Mouse (Mus musculus) layer of hippocampus, adult 2 months (tissue): Measurements from ENCODE around the gene Slc51a. TPM values are rescaled to one million over a fixed set of nuclear protein-coding genes. Genes with fewer than 3 reads are reported as not detected.

Experiments used
- DNase-seq, 2 experiments: peaks; one replicate each; pipeline ENCODE4 v3.0.0; 2022; ENCODE audit warnings: low spot score in 2 of 2
- H3K27ac ChIP-seq: fragments of 200-600 bp; 2 replicates; pipeline ENCODE4 v1.8.1; 2022
- H3K4me3 ChIP-seq: fragments of 200-600 bp; 2 replicates; pipeline ENCODE4 v1.8.1; 2022; ENCODE audit warnings: mild to moderate bottlenecking
- CTCF ChIP-seq: fragments of 200-600 bp; conservative IDR thresholded peaks from 2 replicates; pipeline ENCODE4 v1.8.1; 2022; ENCODE audit warnings: antibody characterized with exemption, mild to moderate bottlenecking, moderate library complexity
- total RNA-seq, 2 experiments: library from RNA; stranded (reverse); gene quantifications; 2 replicates each; pipeline ENCODE4 v1.2.3; 2021

Gene Slc51a
- total RNA-seq, 2 experiments from 2014 or later: not detected

GRCm38 (mm10) chr16:32477315-32477714, 10.4 kb downstream of the Slc51a start:
- H3K4me3 ChIP-seq: no peak overlapping the region
- no peak overlapping the region for H3K27ac ChIP-seq
- TF ChIP-seq CTCF: no peak

GRCm38 (mm10) chr16:32472276-32473015, 15.2 kb downstream of the Slc51a start:
- TF ChIP-seq CTCF: no peak
- no peak overlapping the region for H3K4me3 ChIP-seq
- H3K27ac ChIP-seq: peak overlapping the region; percentile 79
- DNase-seq: no peak

More at GRCm38 (mm10) chr16:32477315-32477714, 10.4 kb downstream of the Slc51a start:
- no peak for DNase-seq

GRCm38 (mm10) chr16:32469404-32470105, 18.1 kb downstream of the Slc51a start:
- TF ChIP-seq CTCF: no peak
- DNase-seq: no peak
- H3K4me3 ChIP-seq: no peak overlapping the region
- H3K27ac ChIP-seq: no peak overlapping the region

GRCm38 (mm10) chr16:32468488-32468887, 19.2 kb downstream of the Slc51a start:
- TF ChIP-seq CTCF: no peak
- DNase-seq: no peak
- H3K4me3 ChIP-seq: no peak overlapping the region
- no peak overlapping the region for H3K27ac ChIP-seq

- TF ChIP-seq CTCF: peak; percentile 36
- Histone ChIP-seq H3K4me3 (no peak overlapping the region), H3K27ac (no peak overlapping the region)
- no peak for DNase-seq
These were observed 22.8 kb downstream of the Slc51a start for GRCm38 (mm10) chr16:32464908-32465307.

GRCm38 (mm10) chr16:32463426-32463825, 24.3 kb downstream of the Slc51a start:
- no peak for TF ChIP-seq CTCF
- H3K4me3 ChIP-seq: no peak overlapping the region
- no peak for DNase-seq
- H3K27ac ChIP-seq: no peak overlapping the region

- no peak for TF ChIP-seq CTCF
- H3K4me3 ChIP-seq: no peak overlapping the region
- no peak overlapping the region for H3K27ac ChIP-seq
- DNase-seq: no peak
These were observed 24.7 kb downstream of the Slc51a start for GRCm38 (mm10) chr16:32462950-32463349.

GRCm38 (mm10) chr16:32461713-32462112, 26.0 kb downstream of the Slc51a start:
- H3K27ac ChIP-seq: no peak overlapping the region
- no peak for TF ChIP-seq CTCF
- H3K4me3 ChIP-seq: no peak overlapping the region
- no peak for DNase-seq

- Histone ChIP-seq H3K27ac (no peak overlapping the region), H3K4me3 (no peak overlapping the region)
- peak; percentile 26; the same call in 1 of the 2 replicates for TF ChIP-seq CTCF
- no peak for DNase-seq
These were observed 27.2 kb downstream of the Slc51a start for GRCm38 (mm10) chr16:32460518-32460917.

- Histone ChIP-seq H3K27ac (no peak overlapping the region; the same call in 1 of the 2 replicates), H3K4me3 (no peak overlapping the region)
- peak; percentile 72 for TF ChIP-seq CTCF
- peak; percentile 40 to 43 for DNase-seq
These were observed 29.9 kb downstream of the Slc51a start for GRCm38 (mm10) chr16:32457589-32458386.

GRCm38 (mm10) chr16:32456761-32457160, 30.9 kb downstream of the Slc51a start:
- DNase-seq: no peak
- H3K27ac ChIP-seq: no peak overlapping the region
- H3K4me3 ChIP-seq: no peak overlapping the region
- TF ChIP-seq CTCF: no peak

GRCm38 (mm10) chr16:32456086-32456485, 31.6 kb downstream of the Slc51a start:
- Histone ChIP-seq H3K27ac (no peak overlapping the region), H3K4me3 (no peak overlapping the region)
- no peak for DNase-seq
- TF ChIP-seq CTCF: no peak

- Histone ChIP-seq H3K4me3 (no peak overlapping the region), H3K27ac (peak overlapping the region; percentile 49)
- no peak for TF ChIP-seq CTCF
- DNase-seq: no peak
These were observed 33.0 kb downstream of the Slc51a start for GRCm38 (mm10) chr16:32454646-32455045.
